Mouse (Mus musculus) hindbrain, embryonic 10.5 days (tissue): ENCODE data around the gene Slc16a10. TPM values are rescaled to one million over a fixed set of nuclear protein-coding genes. Genes with fewer than 3 reads are reported as not detected.

ENCODE experiments used
- DNase-seq: peaks from one replicate; pipeline ENCODE4 v3.0.0-alpha.2; 2017; ENCODE audit warnings: low spot score
- H3K27ac ChIP-seq: fragments of 300-500 bp; sonication (generic); 2 replicates; pipeline ENCODE4 v1.5.1; 2016; ENCODE audit warnings: mild to moderate bottlenecking, moderate library complexity
- H3K27me3 ChIP-seq: fragments of 300-500 bp; sonication (generic); 2 replicates; pipeline ENCODE4 v1.6.1; 2016; ENCODE audit warnings: mild to moderate bottlenecking; ENCODE audit not compliant: poor library complexity, insufficient read depth, severe bottlenecking
- H3K36me3 ChIP-seq: fragments of 300-500 bp; sonication (generic); 2 replicates; pipeline ENCODE4 v1.6.1; 2016; ENCODE audit warnings: mild to moderate bottlenecking, moderate library complexity
- H3K4me1 ChIP-seq: fragments of 300-500 bp; sonication (generic); replicated peaks from 2 replicates; pipeline ENCODE4 v1.6.1; 2016; ENCODE audit warnings: mild to moderate bottlenecking
- H3K4me3 ChIP-seq: fragments of 300-500 bp; sonication (generic); 2 replicates; pipeline ENCODE4 v1.5.1; 2016; ENCODE audit warnings: mild to moderate bottlenecking, moderate library complexity
- H3K9me3 ChIP-seq: fragments of 300-500 bp; sonication (generic); 2 replicates; pipeline ENCODE4 v1.6.1; 2016; ENCODE audit warnings: mild to moderate bottlenecking, moderate library complexity
- WGBS: fragments of 180-500 bp; shearing (Covaris S2); methylation state at CpG from one replicate; pipeline ENCODE4 v1.1.7; 2016; 5-methylcytosine and 5-hydroxymethylcytosine counted together
- polyA plus RNA-seq: library from polyadenylated mRNA; unstranded; fragments of >200 nt; fragmentation: Nextera tagmentation; extraction: Ambion mirVana; gene quantifications from 2 replicates; pipeline ENCODE4 v1.2.1, GENCODE M21; 2016

Slc16a10 gene
- polyA plus RNA-seq, 1 experiment from 2014 or later = 10.3 TPM

DNA sequence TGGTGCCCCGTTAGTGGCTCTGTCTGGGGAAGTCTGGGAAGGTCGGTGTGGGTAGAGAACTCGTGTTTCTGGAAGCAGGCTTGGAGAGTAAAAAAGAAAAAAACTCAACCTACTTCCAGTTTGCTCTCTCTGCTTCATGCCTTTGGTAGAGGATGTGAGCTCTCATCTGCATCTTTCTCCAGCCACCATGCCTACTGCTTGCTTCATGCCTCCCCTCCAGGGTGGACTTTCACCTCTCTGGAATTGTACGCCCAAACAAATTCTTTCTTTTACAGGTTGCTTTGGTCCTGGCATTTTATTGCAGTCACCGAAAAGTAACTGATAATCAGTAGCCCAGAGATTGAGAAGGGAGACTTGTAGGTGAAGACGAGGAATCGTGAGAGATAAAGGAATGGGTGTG lies 27.0 kb upstream of the Slc16a10 start:
- no peak overlapping the region for H3K27ac ChIP-seq
- no peaks in the 10 kb centered on the region for H3K27me3 ChIP-seq
- H3K36me3 ChIP-seq = no peaks in the 10 kb centered on the region
- H3K9me3 ChIP-seq = no peaks in the 10 kb centered on the region
- H3K4me1 ChIP-seq = 0 out of 2 replicates have a peak, but pooled peaks cover 6% of the 10 kb centered on the region
- no peak for DNase-seq
- H3K4me3 ChIP-seq = no peak overlapping the region
- 87% methylated on average over 7 of the region's 7 CpGs for WGBS

DNA sequence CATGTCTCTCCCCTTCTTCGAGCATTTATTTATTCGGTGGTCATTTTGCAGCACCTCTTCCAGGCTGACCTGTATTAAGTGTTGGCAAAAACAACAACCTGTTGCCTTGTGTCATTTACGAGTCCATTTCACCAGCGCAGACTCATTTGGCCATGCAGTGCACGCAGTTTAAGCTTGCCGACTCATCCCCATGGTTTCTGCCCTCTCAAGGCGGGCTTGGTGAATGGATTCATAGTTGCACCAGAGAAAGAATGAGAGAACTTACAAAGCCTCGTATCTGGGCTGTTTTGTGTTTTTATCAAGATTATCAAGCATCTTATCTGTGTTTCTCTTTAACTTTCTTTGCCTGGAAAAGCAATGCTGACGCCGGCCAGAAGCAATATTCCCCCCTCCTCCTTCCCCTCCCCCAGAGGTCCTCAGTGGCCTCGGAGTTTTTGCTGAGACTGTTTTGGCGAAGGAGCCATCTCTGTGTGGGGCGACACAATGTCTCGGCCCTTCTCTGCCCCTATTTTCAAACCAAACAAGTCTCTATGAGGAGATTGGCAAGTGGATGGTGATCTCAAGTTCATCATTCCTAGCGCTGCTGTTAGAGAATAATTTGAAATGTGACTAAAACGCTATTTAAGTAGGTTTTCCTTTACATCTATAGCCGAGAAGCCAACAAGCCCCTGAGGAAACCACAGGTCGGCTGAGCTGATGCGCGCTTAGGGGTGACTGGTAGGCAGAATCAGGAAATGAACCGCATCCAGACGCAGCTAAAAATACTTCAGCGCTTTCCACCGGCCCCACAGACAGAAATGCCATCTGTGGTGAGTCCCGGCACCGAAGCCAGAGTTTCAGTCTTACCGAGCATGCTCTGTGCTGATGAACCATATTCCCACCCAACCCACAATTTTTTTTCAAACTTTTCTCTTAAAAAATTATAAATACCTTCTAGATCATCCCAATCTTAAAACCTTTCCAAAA lies 22.6 kb upstream of the Slc16a10 start:
- 87% methylated on average over 27 of the region's 27 CpGs for WGBS
- DNase-seq = no peak
- Histone ChIP-seq H3K36me3 (no peaks in the 10 kb centered on the region), H3K9me3 (no peaks in the 10 kb centered on the region), H3K4me1 (no peaks in the 10 kb centered on the region), H3K4me3 (no peak overlapping the region), H3K27me3 (no peaks in the 10 kb centered on the region), H3K27ac (no peak overlapping the region)

DNA sequence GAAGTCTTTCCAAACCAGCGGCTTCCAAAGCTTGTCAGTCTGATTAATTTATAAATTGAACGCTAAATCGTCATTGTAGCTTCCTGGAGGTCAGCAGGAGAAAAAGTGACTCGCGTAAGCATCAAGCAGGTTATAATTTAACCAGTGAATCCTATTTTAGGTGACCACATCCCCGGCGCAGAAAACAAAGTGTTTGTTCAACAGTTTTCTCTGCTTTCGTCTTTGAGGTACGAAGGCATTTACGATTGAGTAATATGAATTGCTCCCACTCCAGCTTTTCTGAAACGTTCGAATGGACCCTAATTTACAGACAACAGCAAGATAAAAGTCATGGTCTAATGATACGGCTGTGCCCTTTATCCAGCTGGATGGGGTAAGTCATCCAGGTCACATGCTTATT lies 21.9 kb upstream of the Slc16a10 start:
- Histone ChIP-seq H3K27ac (no peak overlapping the region), H3K36me3 (no peaks in the 10 kb centered on the region), H3K9me3 (no peaks in the 10 kb centered on the region), H3K4me3 (no peak overlapping the region), H3K4me1 (no peaks in the 10 kb centered on the region), H3K27me3 (no peaks in the 10 kb centered on the region)
- DNase-seq = no peak
- WGBS = 90% methylated on average over 13 of the region's 13 CpGs

GRCm38 (mm10) chr10:40163338-40163737 lies 21.3 kb upstream of the Slc16a10 start:
- DNase-seq = no peak
- no peaks in the 10 kb centered on the region for H3K4me1 ChIP-seq
- WGBS = 86% methylated on average over 8 of the region's 8 CpGs
- H3K27ac ChIP-seq = no peak overlapping the region
- no peaks in the 10 kb centered on the region for H3K9me3 ChIP-seq
- H3K36me3 ChIP-seq = no peaks in the 10 kb centered on the region
- H3K4me3 ChIP-seq = no peak overlapping the region
- no peaks in the 10 kb centered on the region for H3K27me3 ChIP-seq

- Histone ChIP-seq H3K27ac (no peak overlapping the region; the same call in 1 of the 2 replicates), H3K9me3 (no peaks in the 10 kb centered on the region), H3K4me1 (no peaks in the 10 kb centered on the region), H3K4me3 (no peak overlapping the region), H3K36me3 (no peaks in the 10 kb centered on the region), H3K27me3 (no peaks in the 10 kb centered on the region)
- 86% methylated on average over 5 of the region's 5 CpGs for WGBS
- DNase-seq = no peak
Measured at GRCm38 (mm10) chr10:40161701-40162255, 19.7 kb upstream of the Slc16a10 start.

DNA sequence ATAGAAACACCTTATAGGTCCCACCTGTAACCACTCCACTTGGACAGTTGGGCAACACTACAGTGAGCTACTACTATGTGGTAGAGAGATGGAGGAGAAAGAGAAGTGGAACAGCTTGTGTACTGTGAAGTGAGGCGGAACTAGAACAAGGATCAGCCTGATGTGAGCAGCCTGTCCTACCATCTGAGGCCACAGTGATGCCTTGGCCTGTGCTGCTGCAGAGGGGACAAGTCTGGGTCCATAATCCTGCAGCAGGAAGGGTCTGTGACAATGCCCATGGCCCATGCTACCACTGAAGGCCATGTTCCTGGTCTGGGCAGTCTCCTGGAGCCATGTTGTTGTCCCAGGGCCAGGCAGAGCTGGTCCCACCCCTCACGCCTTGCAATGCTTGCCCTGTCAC lies 19.2 kb upstream of the Slc16a10 start:
- 91% methylated on average over 2 of the region's 2 CpGs for WGBS
- Histone ChIP-seq H3K36me3 (no peaks in the 10 kb centered on the region), H3K27ac (no peak overlapping the region; the same call in 1 of the 2 replicates), H3K27me3 (no peaks in the 10 kb centered on the region), H3K4me1 (no peaks in the 10 kb centered on the region), H3K9me3 (no peaks in the 10 kb centered on the region), H3K4me3 (no peak overlapping the region)
- no peak for DNase-seq

- WGBS = 84% methylated on average over 4 of the region's 4 CpGs
- no peaks in the 10 kb centered on the region for H3K27me3 ChIP-seq
- H3K36me3 ChIP-seq = no peaks in the 10 kb centered on the region
- H3K9me3 ChIP-seq = no peaks in the 10 kb centered on the region
- H3K27ac ChIP-seq = no peak overlapping the region
- H3K4me3 ChIP-seq = no peak overlapping the region
- DNase-seq = no peak
- 0 out of 2 replicates have a peak, but pooled peaks cover 7% of the 10 kb centered on the region for H3K4me1 ChIP-seq
Measured at GRCm38 (mm10) chr10:40152550-40152857, 10.4 kb upstream of the Slc16a10 start.

- Histone ChIP-seq H3K4me3 (no peak overlapping the region), H3K27me3 (no peaks in the 10 kb centered on the region), H3K4me1 (0 out of 2 replicates have a peak, but pooled peaks cover 7% of the 10 kb centered on the region), H3K36me3 (no peaks in the 10 kb centered on the region), H3K27ac (no peak overlapping the region), H3K9me3 (no peaks in the 10 kb centered on the region)
- 73% methylated on average over 8 of the region's 8 CpGs for WGBS
- no peak for DNase-seq
Measured at GRCm38 (mm10) chr10:40151852-40152549, 9.9 kb upstream of the Slc16a10 start.

- Histone ChIP-seq H3K36me3 (no peaks in the 10 kb centered on the region), H3K27ac (no peak overlapping the region), H3K9me3 (no peaks in the 10 kb centered on the region), H3K27me3 (no peaks in the 10 kb centered on the region), H3K4me3 (no peak overlapping the region), H3K4me1 (0 out of 2 replicates have a peak, but pooled peaks cover 7% of the 10 kb centered on the region)
- no peak for DNase-seq
- 95% methylated on average over 5 of the region's 5 CpGs for WGBS
Measured at GRCm38 (mm10) chr10:40149584-40150145, 7.6 kb upstream of the Slc16a10 start.

GRCm38 (mm10) chr10:40147325-40148059 lies 5.4 kb upstream of the Slc16a10 start:
- H3K27ac ChIP-seq = no peak overlapping the region
- no peak for DNase-seq
- no peaks in the 10 kb centered on the region for H3K9me3 ChIP-seq
- peaks cover 7% of the 10 kb centered on the region; the same call in 1 of the 2 replicates for H3K4me1 ChIP-seq
- H3K4me3 ChIP-seq = no peak overlapping the region
- no peaks in the 10 kb centered on the region for H3K27me3 ChIP-seq
- WGBS = 81% methylated on average over 8 of the region's 8 CpGs
- no peaks in the 10 kb centered on the region for H3K36me3 ChIP-seq

DNA sequence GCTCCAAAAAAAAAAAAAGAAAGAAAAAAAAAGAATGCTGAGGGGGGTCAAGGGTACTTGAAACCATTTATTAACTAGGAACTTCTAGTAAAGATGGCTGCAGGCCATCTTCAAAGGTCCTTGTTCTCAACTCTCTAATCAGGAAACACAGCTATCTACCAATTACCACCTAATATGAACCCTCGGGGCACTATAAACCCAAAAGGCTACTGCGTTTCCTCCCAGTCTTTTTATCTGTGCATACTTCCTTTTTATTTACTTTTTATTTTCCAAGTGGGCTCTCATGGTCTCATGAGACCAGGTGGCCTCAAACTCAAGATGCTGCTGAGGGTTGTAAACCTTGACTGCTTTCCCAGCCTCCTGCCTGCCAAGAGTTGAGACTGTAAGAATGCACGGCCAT lies 4.4 kb upstream of the Slc16a10 start:
- H3K9me3 ChIP-seq = no peaks in the 10 kb centered on the region
- H3K4me1 ChIP-seq = peaks cover 12% of the 10 kb centered on the region
- 86% methylated on average over 3 of the region's 3 CpGs for WGBS
- H3K27ac ChIP-seq = no peak overlapping the region
- no peaks in the 10 kb centered on the region for H3K36me3 ChIP-seq
- H3K4me3 ChIP-seq = no peak overlapping the region
- DNase-seq = no peak
- peaks cover 3% of the 10 kb centered on the region; the same call in 1 of the 2 replicates for H3K27me3 ChIP-seq

DNA sequence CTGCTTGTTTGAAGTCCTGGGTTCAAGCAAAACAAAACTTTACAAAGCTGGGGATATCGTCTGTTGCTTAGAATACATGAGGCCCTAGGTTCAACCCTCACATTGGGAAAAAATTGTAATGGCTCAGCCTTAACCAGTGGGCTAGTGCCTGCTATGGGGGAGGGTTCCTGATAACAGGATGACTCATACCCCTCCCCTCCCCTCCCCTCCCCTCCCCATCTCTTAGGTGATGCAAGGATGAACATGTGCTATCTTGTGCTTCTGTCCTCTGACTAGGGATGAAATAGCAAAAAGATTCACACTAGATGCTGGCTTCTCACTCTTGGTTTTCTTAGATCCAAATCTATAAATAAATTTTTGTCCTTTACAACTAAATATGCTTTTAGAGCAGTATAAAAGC lies 2.8 kb upstream of the Slc16a10 start:
- H3K4me1 ChIP-seq = peaks cover 16% of the 10 kb centered on the region
- no peak overlapping the region for H3K4me3 ChIP-seq
- WGBS = 84% methylated on average over 1 of the region's 1 CpGs
- no peaks in the 10 kb centered on the region for H3K36me3 ChIP-seq
- peaks cover 19% of the 10 kb centered on the region for H3K27me3 ChIP-seq
- DNase-seq = no peak
- H3K27ac ChIP-seq = no peak overlapping the region
- no peaks in the 10 kb centered on the region for H3K9me3 ChIP-seq
